20 mouse cellular contexts compared by ENCODE assay signal in the genomic region with DNA sequence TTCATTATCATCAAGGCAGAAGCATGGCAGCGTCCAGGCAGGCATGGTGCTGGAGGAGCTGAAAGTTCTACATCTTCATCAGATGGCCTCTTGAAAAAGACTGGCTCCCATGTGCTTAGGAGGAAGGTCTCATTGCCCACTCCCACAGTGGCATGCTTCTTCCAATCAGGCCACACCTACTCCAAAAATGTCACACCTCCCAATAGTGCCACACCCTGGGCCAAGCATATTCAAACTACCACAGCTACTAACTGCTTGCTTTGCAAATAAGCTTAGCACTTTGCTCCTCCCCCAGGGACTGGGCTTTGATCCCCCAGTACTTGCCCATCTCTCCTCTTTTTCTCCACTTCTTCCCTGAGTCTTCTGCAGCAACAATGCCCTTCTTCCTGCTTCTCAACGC.
DNase-seq lines count a peak whose midpoint lies in the region; ATAC-seq lines count a peak whose summit lies in the region.
"Had no signal": no experiment of that assay in that cellular context is flagged by ENCODE, and none has a peak within 500 bp of the region (broad histone marks: within the 10 kb centered on the region; RNA-seq: fewer than 3 reads in every experiment).

No protein-coding gene starts in this region.

- ATAC-seq in granulocyte monocyte progenitor cell, adult 5-6 weeks (replicated peaks; ENCODE audit: poor library complexity, severe bottlenecking) = no peak
- ATAC-seq: CD4-positive, CD25-positive, alpha-beta regulatory T cell, adult 4 months; forebrain, embryonic 13.5 days; forebrain, embryonic 15.5 days; forebrain, postnatal 0 days; Patski had no signal

- DNase-seq in ES-CJ7 (ENCODE audit: low read depth, low spot score) (peak; percentile 71), R1 (ENCODE audit: low read depth, low spot score) (peak; percentile 43), ZHBTc4 (ENCODE audit: low read depth, low spot score) (peak; percentile 57)
- no peak for DNase-seq in ovary, postnatal 36 days (ENCODE audit: low spot score)
- DNase-seq: adrenal gland, adult 2 months; adrenal gland, postnatal 10 days; adrenal gland, postnatal 25 days; B cell, adult 2 months; cerebellum, adult 11 months; cerebellum, adult 18-20 months; cerebellum, adult 8-10 months; cerebellum, adult 9-11 months; cerebellum, postnatal 36 days; embryo, embryonic 11 days; forebrain, postnatal 0 days had no signal
